Mouse (Mus musculus) embryonic facial prominence, embryonic 10.5 days (tissue): ENCODE data around the gene Adprh. TPM values are rescaled to one million over a fixed set of nuclear protein-coding genes. Genes with fewer than 3 reads are reported as not detected.

Experiments
- DNase-seq: peaks from one replicate; pipeline ENCODE4 v3.0.0-alpha.2; 2017; ENCODE audit warnings: low spot score
- H3K27ac ChIP-seq: fragments of 300-500 bp; sonication (generic); replicated peaks from 2 replicates; pipeline ENCODE4 v1.5.1; 2016; ENCODE audit warnings: mild to moderate bottlenecking
- H3K27me3 ChIP-seq: fragments of 300-500 bp; sonication (generic); replicated peaks from 2 replicates; pipeline ENCODE4 v1.6.1; 2016; ENCODE audit warnings: low read depth, mild to moderate bottlenecking; ENCODE audit not compliant: poor library complexity, severe bottlenecking
- H3K36me3 ChIP-seq: fragments of 300-500 bp; sonication (generic); replicated peaks from 2 replicates; pipeline ENCODE4 v1.6.1; 2016; ENCODE audit warnings: mild to moderate bottlenecking, moderate library complexity
- H3K4me1 ChIP-seq: fragments of 300-500 bp; sonication (generic); 2 replicates; pipeline ENCODE4 v1.6.1; 2016
- H3K4me3 ChIP-seq: fragments of 300-500 bp; sonication (generic); 2 replicates; pipeline ENCODE4 v1.5.1; 2016; ENCODE audit warnings: mild to moderate bottlenecking, moderate library complexity
- H3K9me3 ChIP-seq: fragments of 300-500 bp; sonication (generic); 2 replicates; pipeline ENCODE4 v1.6.1; 2016; ENCODE audit warnings: mild to moderate bottlenecking
- WGBS: fragments of 180-500 bp; shearing (Covaris S2); methylation state at CpG from one replicate; pipeline ENCODE4 v1.1.7; 2016; 5-methylcytosine and 5-hydroxymethylcytosine counted together
- polyA plus RNA-seq: library from polyadenylated mRNA; unstranded; fragments of >200 nt; fragmentation: Nextera tagmentation; extraction: Ambion mirVana; gene quantifications from 2 replicates; pipeline ENCODE4 v1.2.1, GENCODE M21; 2016

The Adprh gene
- polyA plus RNA-seq, 1 experiment from 2014 or later, result 143 TPM

- Histone ChIP-seq H3K36me3 (no peaks in the 10 kb centered on the region), H3K27ac (no peak overlapping the region), H3K9me3 (no peaks in the 10 kb centered on the region), H3K4me1 (peaks cover 15% of the 10 kb centered on the region), H3K27me3 (peaks cover 3% of the 10 kb centered on the region; the same call in 1 of the 2 replicates), H3K4me3 (no peak overlapping the region)
- DNase-seq, result no peak
- WGBS, result 87% methylated on average over 9 of the region's 9 CpGs
Measured at GRCm38 (mm10) chr16:38474677-38475286, 22.3 kb upstream of the Adprh start.

- no peak overlapping the region for H3K4me3 ChIP-seq
- H3K36me3 ChIP-seq, result no peaks in the 10 kb centered on the region
- H3K4me1 ChIP-seq, result peaks cover 19% of the 10 kb centered on the region
- H3K9me3 ChIP-seq, result no peaks in the 10 kb centered on the region
- H3K27me3 ChIP-seq, result peaks cover 3% of the 10 kb centered on the region; the same call in 1 of the 2 replicates
- no peak overlapping the region for H3K27ac ChIP-seq
- 94% methylated on average over 5 of the region's 5 CpGs for WGBS
- no peak for DNase-seq
Measured at GRCm38 (mm10) chr16:38473661-38474060, 21.2 kb upstream of the Adprh start.

- H3K4me3 ChIP-seq, result no peak overlapping the region
- H3K27ac ChIP-seq, result no peak overlapping the region
- no peaks in the 10 kb centered on the region for H3K36me3 ChIP-seq
- no peak for DNase-seq
- peaks cover 19% of the 10 kb centered on the region for H3K4me1 ChIP-seq
- WGBS, result 93% methylated on average over 5 of the region's 5 CpGs
- peaks cover 3% of the 10 kb centered on the region; the same call in 1 of the 2 replicates for H3K27me3 ChIP-seq
- H3K9me3 ChIP-seq, result no peaks in the 10 kb centered on the region
Measured at GRCm38 (mm10) chr16:38472507-38472873, 20.0 kb upstream of the Adprh start.

- DNase-seq, result no peak
Measured at GRCm38 (mm10) chr16:38471697-38472506, 19.4 kb upstream of the Adprh start.

GRCm38 (mm10) chr16:38469437-38469836 lies 16.9 kb upstream of the Adprh start:
- Histone ChIP-seq H3K27ac (no peak overlapping the region), H3K4me1 (peaks cover 7% of the 10 kb centered on the region; the same call in 1 of the 2 replicates), H3K36me3 (no peaks in the 10 kb centered on the region), H3K27me3 (no peaks in the 10 kb centered on the region), H3K9me3 (no peaks in the 10 kb centered on the region), H3K4me3 (no peak overlapping the region)
- WGBS, result 69% methylated on average over 8 of the region's 8 CpGs
- DNase-seq, result no peak

More at GRCm38 (mm10) chr16:38471697-38472506, 19.4 kb upstream of the Adprh start:
- peaks cover 15% of the 10 kb centered on the region for H3K4me1 ChIP-seq
- WGBS, result 82% methylated on average over 11 of the region's 11 CpGs
- no peak overlapping the region for H3K27ac ChIP-seq
- H3K9me3 ChIP-seq, result no peaks in the 10 kb centered on the region
- H3K4me3 ChIP-seq, result no peak overlapping the region
- no peaks in the 10 kb centered on the region for H3K36me3 ChIP-seq
- peaks cover 3% of the 10 kb centered on the region; the same call in 1 of the 2 replicates for H3K27me3 ChIP-seq

- H3K27ac ChIP-seq, result no peak overlapping the region
- WGBS, result 44% methylated on average over 3 of the region's 3 CpGs
- H3K4me3 ChIP-seq, result no peak overlapping the region
- H3K27me3 ChIP-seq, result no peaks in the 10 kb centered on the region
- no peaks in the 10 kb centered on the region for H3K36me3 ChIP-seq
- peaks cover 7% of the 10 kb centered on the region; the same call in 1 of the 2 replicates for H3K4me1 ChIP-seq
- DNase-seq, result no peak
- no peaks in the 10 kb centered on the region for H3K9me3 ChIP-seq
Measured at GRCm38 (mm10) chr16:38468706-38469018, 16.2 kb upstream of the Adprh start.

GRCm38 (mm10) chr16:38467917-38468705 lies 15.6 kb upstream of the Adprh start:
- Histone ChIP-seq H3K4me3 (no peak overlapping the region), H3K36me3 (no peaks in the 10 kb centered on the region), H3K4me1 (peaks cover 7% of the 10 kb centered on the region; the same call in 1 of the 2 replicates), H3K27me3 (no peaks in the 10 kb centered on the region), H3K27ac (no peak overlapping the region), H3K9me3 (no peaks in the 10 kb centered on the region)
- 75% methylated on average over 8 of the region's 8 CpGs for WGBS
- DNase-seq, result no peak

- no peak overlapping the region for H3K27ac ChIP-seq
- no peaks in the 10 kb centered on the region for H3K27me3 ChIP-seq
- no peaks in the 10 kb centered on the region for H3K36me3 ChIP-seq
- peaks cover 7% of the 10 kb centered on the region; the same call in 1 of the 2 replicates for H3K4me1 ChIP-seq
- no peak overlapping the region for H3K4me3 ChIP-seq
- DNase-seq, result no peak
- H3K9me3 ChIP-seq, result no peaks in the 10 kb centered on the region
- 91% methylated on average over 13 of the region's 13 CpGs for WGBS
Measured at GRCm38 (mm10) chr16:38467091-38467916, 14.8 kb upstream of the Adprh start.

GRCm38 (mm10) chr16:38466089-38466488 lies 13.6 kb upstream of the Adprh start:
- Histone ChIP-seq H3K36me3 (no peaks in the 10 kb centered on the region), H3K27me3 (no peaks in the 10 kb centered on the region), H3K4me1 (0 out of 2 replicates have a peak, but pooled peaks cover 4% of the 10 kb centered on the region), H3K27ac (no peak overlapping the region), H3K9me3 (no peaks in the 10 kb centered on the region), H3K4me3 (no peak overlapping the region)
- DNase-seq, result no peak
- WGBS, result 86% methylated on average over 4 of the region's 4 CpGs

- no peak for DNase-seq
- 88% methylated on average over 5 of the region's 5 CpGs for WGBS
- Histone ChIP-seq H3K4me1 (no peaks in the 10 kb centered on the region), H3K27ac (no peak overlapping the region), H3K36me3 (no peaks in the 10 kb centered on the region), H3K27me3 (no peaks in the 10 kb centered on the region), H3K9me3 (no peaks in the 10 kb centered on the region), H3K4me3 (no peak overlapping the region)
Measured at GRCm38 (mm10) chr16:38463305-38463704, 10.8 kb upstream of the Adprh start.

- Histone ChIP-seq H3K36me3 (no peaks in the 10 kb centered on the region), H3K9me3 (no peaks in the 10 kb centered on the region), H3K4me1 (no peaks in the 10 kb centered on the region), H3K27ac (no peak overlapping the region), H3K4me3 (no peak overlapping the region), H3K27me3 (no peaks in the 10 kb centered on the region)
- DNase-seq, result no peak
- WGBS, result 88% methylated on average over 7 of the region's 7 CpGs
Measured at GRCm38 (mm10) chr16:38462161-38462560, 9.7 kb upstream of the Adprh start.

GRCm38 (mm10) chr16:38461749-38462148 lies 9.2 kb upstream of the Adprh start:
- H3K27ac ChIP-seq, result no peak overlapping the region
- H3K9me3 ChIP-seq, result no peaks in the 10 kb centered on the region
- H3K4me3 ChIP-seq, result no peak overlapping the region
- H3K36me3 ChIP-seq, result no peaks in the 10 kb centered on the region
- 89% methylated on average over 8 of the region's 8 CpGs for WGBS
- 0 out of 2 replicates have a peak, but pooled peaks cover 2% of the 10 kb centered on the region for H3K4me1 ChIP-seq
- no peaks in the 10 kb centered on the region for H3K27me3 ChIP-seq
- no peak for DNase-seq
